In genomic region chr7:97297466-97297865, GRCm38 (mm10) we compare ENCODE assay signal across 9 mouse cellular contexts. TPM values are rescaled to one million over a fixed set of nuclear protein-coding genes. Genes with fewer than 3 reads are reported as not detected.
DNase-seq lines count a peak whose midpoint lies in the region.
"Had no signal": no experiment of that assay in that cellular context is flagged by ENCODE, and none has a peak within 500 bp of the region (broad histone marks: within the 10 kb centered on the region; RNA-seq: fewer than 3 reads in every experiment).

No protein-coding gene starts in this region.

- peaks cover 29% of the 10 kb centered on the region for H3K36me3 ChIP-seq in heart, embryonic 10.5 days

- H3K27me3 ChIP-seq in heart, embryonic 10.5 days (ENCODE audit: insufficient read depth, poor library complexity, severe bottlenecking): no peaks in the 10 kb centered on the region
- H3K27me3 ChIP-seq: limb, embryonic 15.5 days had no signal

- no peaks in the 10 kb centered on the region for H3K9me3 ChIP-seq in heart, embryonic 10.5 days
- H3K9me3 ChIP-seq: limb, embryonic 15.5 days had no signal

- no peak overlapping the region for H3K27ac ChIP-seq in heart, embryonic 10.5 days
- H3K27ac ChIP-seq: limb, embryonic 15.5 days had no signal

- 0% methylated on average over 2 of the region's 2 CpGs for WGBS in heart, embryonic 10.5 days

- no peaks in the 10 kb centered on the region; the same call in 1 of the 2 replicates for H3K4me1 ChIP-seq in heart, embryonic 10.5 days
- H3K4me1 ChIP-seq: limb, embryonic 15.5 days had no signal

- DNase-seq in adrenal gland, adult 18-20 months (ENCODE audit: low spot score in 2 of 2): peak; percentile 49 to 55
- DNase-seq in adrenal gland, adult 8-10 months: no peak
- DNase-seq in WW6 (ENCODE audit: low read depth, low spot score): peak; percentile 16
- peak; percentile 79 for DNase-seq in embryo, embryonic 10 days (ENCODE audit: low spot score)
- peak; percentile 71 for DNase-seq in heart, embryonic 10.5 days (ENCODE audit: low spot score)
- peak; percentile 52 to 73 for DNase-seq in layer of hippocampus, adult 8-10 months (ENCODE audit: low spot score in 2 of 2)
- peak; percentile 75 for DNase-seq in lung, postnatal 14 days
- peak; percentile 76 to 79 for DNase-seq in right cerebral cortex, postnatal 10 days (ENCODE audit: low spot score in 2 of 2)

- no peak overlapping the region for H3K4me3 ChIP-seq in heart, embryonic 10.5 days
- H3K4me3 ChIP-seq: limb, embryonic 15.5 days had no signal

RNA-seq across cellular contexts. Expression of gene Usp35, which starts 34.4 kb away (rescaled TPM):
- total RNA-seq in adrenal gland, adult 18-20 months (2021): 10 to 100 TPM in 1 of 2 experiments, 1 to 10 TPM in 1; 8.4 to 10.6 TPM
- 10 to 100 TPM; 10.8 to 29.5 (median 17.7) TPM for total RNA-seq in adrenal gland, adult 8-10 months (2022)
- 1.1 and 2.3 TPM in 2 replicates for polyA plus RNA-seq in heart, embryonic 10.5 days (2016; fragmentation: Nextera tagmentation; extraction: Ambion mirVana)
- 10 to 100 TPM; 17.7 to 24.2 (median 20.8) TPM for total RNA-seq in layer of hippocampus, adult 8-10 months (2022)

RNA-seq across cellular contexts. Expression of gene Kctd21, which starts 34.7 kb away (rescaled TPM):
- 10 to 100 TPM; 10.6 to 11.5 TPM for total RNA-seq in adrenal gland, adult 18-20 months (2021)
- 1 to 10 TPM; 8.2 to 10.0 (median 9.0) TPM for total RNA-seq in adrenal gland, adult 8-10 months (2022)
- 4.1 and 4.6 TPM in 2 replicates for polyA plus RNA-seq in heart, embryonic 10.5 days (2016; fragmentation: Nextera tagmentation; extraction: Ambion mirVana)
- 10 to 100 TPM; 11.1 to 16.0 (median 13.0) TPM for total RNA-seq in layer of hippocampus, adult 8-10 months (2022)
